Mouse (Mus musculus) lung, postnatal 14 days (tissue): ENCODE data around the gene Nol9.

ENCODE experiments used
- DNase-seq: peaks from one replicate; pipeline ENCODE4 v3.0.0; 2021

The Nol9 gene

GRCm38 (mm10) chr4:152067280-152067679 lies 28.2 kb downstream of the Nol9 start:
- no peak for DNase-seq

- no peak for DNase-seq
Measured at GRCm38 (mm10) chr4:152068166-152068724, 29.1 kb downstream of the Nol9 start.

- no peak for DNase-seq
Measured at GRCm38 (mm10) chr4:152069245-152069644, 30.1 kb downstream of the Nol9 start.

- no peak for DNase-seq
Measured at GRCm38 (mm10) chr4:152070494-152071396, 31.6 kb downstream of the Nol9 start.

- DNase-seq, result peak; percentile 50
Measured at GRCm38 (mm10) chr4:152072121-152072601, 33.0 kb downstream of the Nol9 start, which contains the start of gene Plekhg5. Gene Plekhg5, plus strand, starts transcription at chr4:152072498.

GRCm38 (mm10) chr4:152072655-152073054 lies 33.5 kb downstream of the Nol9 start:
- DNase-seq, result no peak

- DNase-seq, result no peak
Measured at GRCm38 (mm10) chr4:152073715-152074114, 34.6 kb downstream of the Nol9 start.

GRCm38 (mm10) chr4:152074548-152074947 lies 35.4 kb downstream of the Nol9 start:
- DNase-seq, result no peak

- DNase-seq, result no peak
Measured at GRCm38 (mm10) chr4:152077191-152077590, 38.1 kb downstream of the Nol9 start.

GRCm38 (mm10) chr4:152078105-152078530 lies 39.0 kb downstream of the Nol9 start:
- no peak for DNase-seq

GRCm38 (mm10) chr4:152079261-152079660 lies 40.1 kb downstream of the Nol9 start:
- DNase-seq, result no peak

GRCm38 (mm10) chr4:152079931-152080330 lies 40.8 kb downstream of the Nol9 start:
- no peak for DNase-seq

GRCm38 (mm10) chr4:152083611-152084220 lies 44.6 kb downstream of the Nol9 start:
- DNase-seq, result no peak

GRCm38 (mm10) chr4:152084616-152085015 lies 45.5 kb downstream of the Nol9 start:
- no peak for DNase-seq

- peak; percentile 62 for DNase-seq
Measured at GRCm38 (mm10) chr4:152086505-152087210, 47.5 kb downstream of the Nol9 start.

GRCm38 (mm10) chr4:152087211-152088081 lies 48.3 kb downstream of the Nol9 start:
- no peak for DNase-seq

GRCm38 (mm10) chr4:152088133-152088532 lies 49.0 kb downstream of the Nol9 start:
- no peak for DNase-seq

GRCm38 (mm10) chr4:152088556-152089120 lies 49.5 kb downstream of the Nol9 start:
- DNase-seq, result no peak

GRCm38 (mm10) chr4:152090191-152090590 lies 51.1 kb downstream of the Nol9 start:
- DNase-seq, result no peak

GRCm38 (mm10) chr4:152092751-152093293 lies 53.7 kb downstream of the Nol9 start:
- DNase-seq, result no peak

GRCm38 (mm10) chr4:152094233-152094632 lies 55.1 kb downstream of the Nol9 start:
- DNase-seq, result no peak
